Mouse (Mus musculus): ENCODE results near the gene Edn3.

- no peak for TF ChIP-seq CTCF (IDR thresholded peaks at IDR 0.05; ENCODE audit: control insufficient read depth, insufficient read depth, low read length)
- TF ChIP-seq POLR2A (IDR thresholded peaks at IDR 0.05; ENCODE audit: borderline replicate concordance, control insufficient read depth, low read depth, low read length) = no peak
Observed at GRCm38 (mm10) chr2:174753197-174753596, 7.2 kb upstream of the Edn3 start.
